Mouse (Mus musculus): ENCODE results near the gene Per2.

Per2 gene

DNA sequence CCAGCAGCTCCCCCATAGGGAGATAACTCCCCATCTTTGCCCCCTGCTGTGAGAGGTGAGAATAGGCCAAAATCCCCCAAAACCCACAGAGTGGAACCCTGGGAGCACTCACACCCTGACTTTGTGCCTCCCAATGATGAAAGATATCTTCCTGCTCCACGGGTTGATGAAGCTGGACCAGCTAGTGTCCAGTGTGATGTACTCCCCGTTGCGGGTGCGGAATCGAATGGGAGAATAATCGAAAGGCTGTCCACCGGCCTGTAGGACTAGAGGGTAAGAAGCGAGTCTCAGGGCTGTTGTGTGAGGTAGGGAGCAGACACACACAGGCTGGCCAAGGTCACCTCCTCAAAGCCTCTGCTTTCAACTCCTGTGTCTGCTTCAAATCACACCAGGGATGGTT is 24.2 kb downstream of the Per2 start:
- DNase-seq (ENCODE audit: low read depth, low spot score), result no peak

DNA sequence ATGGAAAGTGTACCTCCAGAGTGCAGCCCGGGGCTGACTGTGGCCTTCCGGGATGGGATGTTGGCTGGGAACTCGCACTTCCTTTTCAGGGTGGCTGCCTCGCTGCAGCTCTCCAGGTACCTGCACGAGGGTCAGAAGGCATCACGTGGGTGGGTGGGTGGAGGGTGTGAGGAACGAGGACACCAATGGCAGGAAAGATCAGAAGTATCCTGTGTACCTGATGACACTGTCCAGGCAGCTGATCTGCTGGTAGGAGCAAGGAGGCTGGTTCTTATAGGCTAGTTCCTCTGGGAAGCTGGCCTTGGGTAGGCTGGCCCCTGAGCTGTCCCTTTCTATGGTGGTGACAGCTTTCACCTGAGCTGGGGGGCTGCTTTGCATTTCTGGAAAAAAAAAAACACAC is 28.4 kb downstream of the Per2 start:
- no peak for DNase-seq (ENCODE audit: low read depth, low spot score)

GRCm38 (mm10) chr1:91429212-91429611 is 29.9 kb downstream of the Per2 start:
- DNase-seq (ENCODE audit: low read depth, low spot score), result no peak

- DNase-seq (ENCODE audit: low read depth, low spot score), result peak; percentile 71
Measured at GRCm38 (mm10) chr1:91428614-91429013, 30.5 kb downstream of the Per2 start.

DNA sequence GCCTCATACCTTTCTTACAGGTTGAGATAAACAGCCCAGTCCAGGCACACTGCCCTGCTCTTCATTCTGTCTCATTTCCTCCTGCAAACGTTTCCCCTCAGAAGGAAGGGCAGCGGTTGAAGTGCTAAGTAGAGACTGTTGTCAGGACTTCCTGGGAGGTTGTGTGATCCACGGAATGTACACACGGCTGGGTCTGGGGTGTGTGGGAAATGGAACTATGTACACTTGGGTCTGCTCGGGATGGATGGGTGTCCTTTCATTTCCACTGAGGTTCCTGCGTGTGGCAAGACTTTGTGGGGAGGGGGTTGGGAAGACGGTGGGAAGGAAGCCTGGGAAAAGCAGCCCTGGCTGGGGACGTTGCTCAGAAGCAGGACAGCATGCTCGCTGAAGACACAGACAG is 32.7 kb downstream of the Per2 start:
- DNase-seq (ENCODE audit: low read depth, low spot score), result no peak

GRCm38 (mm10) chr1:91420601-91421065 is 38.5 kb downstream of the Per2 start:
- DNase-seq (ENCODE audit: low read depth, low spot score), result no peak

DNA sequence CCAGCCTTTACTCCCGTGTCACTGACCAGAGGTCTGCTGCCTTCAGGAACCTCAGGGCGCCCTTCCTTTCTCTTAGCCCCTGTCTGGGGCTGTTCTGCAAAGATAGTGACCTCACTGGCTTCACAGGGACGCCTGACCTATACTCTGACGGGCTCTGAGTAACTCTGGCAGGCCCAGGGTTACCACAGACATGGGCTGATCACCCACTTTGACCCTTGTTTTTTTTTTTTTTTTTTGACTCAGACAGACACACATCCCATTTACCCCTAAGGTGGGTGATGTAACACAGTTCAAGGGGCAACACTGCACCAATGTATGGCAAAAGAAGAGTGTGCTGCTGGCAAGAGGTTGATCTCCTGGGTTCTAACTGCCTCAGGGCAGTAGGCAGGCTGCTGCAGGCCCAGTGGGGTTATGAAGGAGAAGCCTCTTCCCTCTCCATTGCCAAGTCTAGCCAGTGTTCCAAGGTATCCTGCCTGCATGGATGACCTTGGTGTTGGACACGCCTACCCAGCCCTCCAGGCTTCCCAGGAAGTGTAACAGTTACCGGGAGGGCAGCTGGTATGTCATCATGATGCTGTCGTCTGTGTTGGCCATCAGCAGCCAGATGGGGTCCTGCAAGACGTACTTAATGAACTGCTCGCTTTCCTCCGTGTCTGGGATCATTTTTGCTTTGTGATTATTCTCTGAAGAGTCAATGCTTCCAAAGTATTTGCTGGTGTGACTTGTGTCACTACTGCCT is 39.1 kb downstream of the Per2 start:
- no peak for DNase-seq (ENCODE audit: low read depth, low spot score)

DNA sequence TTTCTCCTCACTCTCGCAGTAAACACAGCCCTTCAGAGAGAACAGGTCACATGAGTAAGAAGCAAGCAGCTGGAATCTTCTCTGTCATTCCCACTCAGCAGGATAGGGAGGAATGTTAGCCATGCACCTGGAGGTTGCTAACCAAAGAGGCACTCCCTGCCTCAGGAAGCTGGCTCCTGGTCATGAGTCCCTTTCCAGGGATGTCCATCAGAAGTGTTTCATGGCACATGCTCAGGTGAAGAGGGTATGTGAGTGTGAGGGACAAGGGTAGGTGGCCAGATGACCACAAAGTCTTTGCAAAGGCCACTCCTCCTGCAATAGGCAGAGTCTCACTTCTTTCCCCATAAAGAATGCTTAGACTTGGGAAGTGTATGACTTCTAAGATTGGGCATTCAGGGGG is 41.1 kb downstream of the Per2 start:
- DNase-seq (ENCODE audit: low read depth, low spot score), result no peak

GRCm38 (mm10) chr1:91415311-91415710 is 43.8 kb downstream of the Per2 start:
- no peak for DNase-seq (ENCODE audit: low read depth, low spot score)

DNA sequence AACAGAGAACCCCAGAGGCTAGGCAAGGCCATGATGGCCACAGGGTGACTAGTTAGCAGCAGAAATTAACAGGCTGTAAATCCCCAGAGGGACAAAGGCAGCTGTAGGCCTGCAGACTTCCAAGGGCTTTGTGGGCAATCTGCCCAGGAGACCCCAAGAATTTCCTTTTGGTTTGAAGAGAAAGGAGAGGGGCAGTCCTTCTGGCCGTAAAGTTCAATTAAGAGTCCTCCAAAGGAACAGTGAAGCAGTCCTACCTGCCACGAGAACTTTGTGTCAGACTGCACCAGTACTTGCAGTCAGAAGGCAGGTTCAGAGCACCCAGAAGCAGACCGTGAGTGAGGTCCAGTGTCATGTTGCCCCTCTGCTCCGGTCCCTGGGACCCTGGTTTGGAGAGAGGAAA is 44.2 kb downstream of the Per2 start:
- no peak for DNase-seq (ENCODE audit: low read depth, low spot score)

DNA sequence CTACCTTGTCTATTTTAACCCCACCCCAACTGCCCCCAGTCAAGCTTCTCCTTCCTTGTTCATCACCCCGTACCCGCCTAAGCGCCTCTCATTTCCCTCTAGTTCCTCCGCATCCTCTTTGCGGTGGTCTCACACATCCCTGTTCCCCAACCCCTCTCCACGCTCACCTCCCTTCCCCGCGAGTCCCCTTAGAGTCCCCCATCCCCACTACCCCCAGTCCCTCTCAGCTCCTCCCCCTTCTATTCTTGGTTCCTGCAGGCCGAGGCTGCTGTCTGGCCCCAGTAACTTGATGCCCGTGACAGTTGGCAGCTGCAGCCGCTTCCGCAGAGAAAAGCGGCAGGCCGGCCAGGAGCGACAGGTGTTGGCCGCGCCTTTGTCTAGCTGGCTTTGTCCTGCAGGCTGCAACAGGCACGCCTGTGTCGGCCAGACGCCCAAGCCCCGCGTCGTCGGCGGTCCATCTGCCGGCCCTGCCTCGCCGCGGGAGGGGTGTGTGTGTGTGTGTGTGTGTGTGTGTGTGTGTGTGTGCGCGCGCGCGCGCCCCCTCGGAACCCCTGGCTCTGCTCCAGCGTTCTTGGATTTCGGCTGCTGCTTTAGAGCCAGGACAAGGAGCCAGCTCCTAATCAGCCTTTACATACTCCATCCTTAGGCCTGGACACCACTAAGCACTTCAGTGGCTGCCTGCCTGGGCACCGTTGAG is 45.1 kb downstream of the Per2 start, which contains the start of gene Hes6:
Gene Hes6 (minus strand): TSS at position 141 of the 697 bp plus-strand sequence.
- peak; percentile 77 for DNase-seq (ENCODE audit: low read depth, low spot score)

- no peak for DNase-seq (ENCODE audit: low read depth, low spot score)
Measured at GRCm38 (mm10) chr1:91413536-91413897, 45.6 kb downstream of the Per2 start.

DNA sequence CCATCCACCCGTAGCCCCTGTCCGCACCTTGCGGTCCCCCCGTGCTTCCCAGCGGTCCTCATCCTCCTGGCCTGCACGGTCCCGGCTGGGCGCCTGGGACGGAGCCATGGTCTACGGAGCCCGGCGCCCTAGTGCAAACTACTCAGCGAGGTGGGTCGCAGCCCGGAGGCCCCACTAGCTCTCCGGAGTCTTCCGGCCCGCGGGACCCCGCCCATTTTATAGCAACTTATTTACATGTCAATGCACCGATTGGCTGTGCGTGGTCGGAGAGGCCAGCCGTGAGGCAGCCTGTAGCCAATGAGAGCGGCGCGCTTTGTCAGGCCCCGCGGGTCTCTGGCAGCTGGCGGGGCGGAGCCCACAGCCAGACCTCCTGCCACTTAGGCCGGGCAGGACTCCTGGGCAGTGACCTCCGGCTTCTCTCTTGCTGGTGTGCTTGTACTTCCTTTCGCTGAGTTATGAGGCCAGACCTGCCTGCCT is 46.1 kb downstream of the Per2 start:
- peak; percentile 92 for DNase-seq (ENCODE audit: low read depth, low spot score)

- DNase-seq (ENCODE audit: low read depth, low spot score), result no peak
Measured at GRCm38 (mm10) chr1:91412286-91413029, 46.7 kb downstream of the Per2 start.

- DNase-seq (ENCODE audit: low read depth, low spot score), result no peak
Measured at GRCm38 (mm10) chr1:91411631-91412285, 47.4 kb downstream of the Per2 start.

- DNase-seq (ENCODE audit: low read depth, low spot score), result no peak
Measured at GRCm38 (mm10) chr1:91407819-91408218, 51.3 kb downstream of the Per2 start.

GRCm38 (mm10) chr1:91405406-91406169 is 53.5 kb downstream of the Per2 start:
- DNase-seq (ENCODE audit: low read depth, low spot score), result no peak

- no peak for DNase-seq (ENCODE audit: low read depth, low spot score)
Measured at GRCm38 (mm10) chr1:91404976-91405375, 54.1 kb downstream of the Per2 start.

- DNase-seq (ENCODE audit: low read depth, low spot score), result peak; percentile 89
Measured at GRCm38 (mm10) chr1:91398260-91399062, 60.7 kb downstream of the Per2 start, which contains the start of gene Ilkap. TSS of gene Ilkap (minus strand) at chr1:91398815.

DNA sequence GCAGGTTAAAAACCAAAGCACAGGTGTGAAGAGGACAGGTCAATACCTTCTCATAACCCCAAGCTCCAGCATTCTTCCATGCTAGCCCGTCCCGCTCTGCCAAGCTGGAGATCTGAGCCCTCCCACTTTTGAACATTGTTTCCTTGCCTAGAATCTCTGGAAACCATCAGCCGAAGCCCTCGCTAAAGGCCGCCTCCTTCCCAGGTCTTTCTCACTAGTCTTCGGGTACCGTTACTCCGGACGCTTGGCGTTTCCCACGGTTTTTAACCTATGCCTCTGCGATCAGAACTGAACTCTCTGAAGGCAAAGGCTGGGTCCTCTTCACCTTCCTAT is 61.2 kb downstream of the Per2 start:
- no peak for DNase-seq (ENCODE audit: low read depth, low spot score)

All from retina, postnatal 7 days (tissue).